Mouse (Mus musculus): ENCODE data around the gene Oxa1l.
"Not testable (repeated sequence)": the region's sequence is repeated elsewhere in the genome, so short reads cannot be mapped to it uniquely, and the experiment has no call there.

Gene Oxa1l

DNA sequence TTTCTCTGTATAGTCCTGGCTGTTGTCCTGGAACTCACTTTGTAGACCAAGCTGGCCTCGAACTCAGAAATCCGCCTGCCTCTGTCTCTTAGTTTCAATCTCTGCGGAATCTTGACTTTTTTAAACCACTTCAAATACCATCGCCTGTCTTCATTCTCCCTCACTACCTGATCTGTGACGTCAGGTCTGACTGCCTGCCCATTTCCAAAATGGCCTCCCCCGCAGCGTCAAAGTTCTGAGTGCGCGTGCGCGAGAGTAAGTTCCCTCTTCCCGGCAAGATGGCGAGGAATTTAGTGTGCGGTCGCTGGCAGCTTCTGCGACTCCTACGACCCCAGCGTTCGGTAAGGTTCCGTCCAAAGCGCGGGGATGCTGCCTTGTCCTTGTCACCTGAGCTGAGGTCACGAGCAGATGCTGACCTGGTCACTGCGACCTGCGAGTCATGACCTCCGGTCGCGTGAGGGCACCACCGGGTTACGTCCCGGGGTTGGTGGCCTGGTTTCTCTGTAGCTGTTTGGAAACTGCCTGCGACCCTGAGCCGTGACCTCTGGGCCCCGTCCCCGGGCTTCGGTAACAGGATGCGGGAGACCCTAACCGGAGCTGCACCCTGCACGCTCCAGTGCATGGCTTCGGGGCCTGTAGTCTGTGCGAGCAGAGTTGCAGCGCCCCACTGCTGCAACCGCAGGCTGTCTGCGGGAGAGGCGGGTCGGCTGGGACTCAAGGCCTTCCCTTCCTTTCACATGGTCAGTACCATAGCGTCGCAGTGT is at the start of gene Oxa1l:
TSS of gene Oxa1l (plus strand) at position 258 of the 764 bp plus-strand sequence.
- peak; percentile 95 to 97 for DNase-seq (ENCODE audit: low read depth in 2 of 2, low spot score in 2 of 2)

DNA sequence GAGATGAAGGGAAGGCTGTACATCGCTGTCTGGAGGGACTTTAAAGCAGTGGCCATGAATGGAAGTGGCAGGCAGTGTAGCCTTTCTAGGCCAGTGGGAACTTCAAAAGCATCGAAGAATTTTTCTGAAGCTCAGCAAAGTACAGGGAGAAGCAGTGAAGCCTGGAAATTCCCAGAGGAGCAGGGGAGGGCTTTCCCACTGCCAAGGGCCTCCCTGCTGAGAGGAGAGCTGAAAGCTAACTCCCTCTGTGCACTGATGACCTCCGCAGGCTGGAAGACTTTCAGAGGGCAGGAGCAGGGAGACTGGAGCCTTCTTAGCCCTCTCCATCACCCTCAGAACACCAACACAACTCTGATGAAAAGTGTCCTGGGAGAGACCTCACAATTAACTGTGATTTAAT is 48.9 kb upstream of the Oxa1l start:
- no peak for DNase-seq (ENCODE audit: low read depth in 2 of 2, low spot score in 2 of 2)

DNA sequence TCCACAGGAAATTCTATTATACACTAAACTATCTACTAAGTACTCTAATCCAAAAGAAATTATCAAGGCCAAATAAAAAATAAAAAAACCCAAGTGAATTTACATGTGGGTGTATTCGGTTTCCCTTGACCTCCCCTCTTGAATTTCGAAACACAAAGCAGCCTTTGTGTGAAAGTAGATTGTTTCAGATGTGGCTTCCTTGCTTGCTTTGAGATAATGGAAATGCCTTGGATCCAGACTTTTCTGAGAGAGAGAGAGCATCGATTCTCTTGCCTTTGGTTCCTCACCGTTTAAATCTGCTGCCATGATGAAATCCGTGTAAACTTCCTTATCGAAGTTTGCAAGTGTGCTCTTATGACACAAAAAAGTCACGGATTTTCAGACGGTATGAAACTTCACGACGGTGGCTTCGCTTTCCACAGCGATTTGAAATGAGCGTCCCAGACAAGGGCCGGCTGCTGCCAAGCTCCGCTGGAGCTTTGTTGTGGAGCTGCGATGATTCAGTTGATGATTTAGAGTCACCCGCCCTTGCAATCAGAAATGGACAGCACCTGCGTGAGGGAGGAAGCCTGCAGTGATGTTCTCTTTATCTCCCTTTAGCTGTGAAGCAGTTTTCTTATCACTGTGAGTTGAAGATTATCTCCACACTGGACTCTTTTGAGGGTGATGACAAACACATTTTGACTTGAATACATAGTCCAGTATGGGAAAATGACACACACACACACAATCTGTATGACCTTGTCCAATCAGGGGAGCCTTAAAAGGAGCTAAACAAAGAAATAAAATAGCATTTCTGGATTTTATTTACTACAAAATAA is 38.9 kb upstream of the Oxa1l start:
- no peak for DNase-seq (ENCODE audit: low read depth in 2 of 2, low spot score in 2 of 2)

DNA sequence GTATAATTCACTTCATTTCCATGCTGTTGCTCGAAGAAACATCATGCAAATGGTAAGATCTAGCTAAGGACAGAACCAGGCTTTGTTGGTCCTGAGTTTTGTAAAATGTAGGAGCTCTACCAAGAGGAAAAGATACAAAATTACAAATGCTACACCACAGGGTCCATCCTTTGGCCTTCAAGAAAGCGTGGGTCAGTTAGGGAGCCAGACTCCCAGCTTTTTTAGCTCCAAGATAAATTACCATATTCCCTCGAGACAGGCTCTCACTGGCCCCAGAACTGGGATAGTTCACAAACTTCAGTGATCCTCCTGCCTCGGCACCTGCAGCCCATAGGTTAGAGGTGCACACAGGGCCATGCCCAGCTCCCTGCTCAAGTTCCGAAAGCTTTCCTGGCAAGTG is 36.1 kb upstream of the Oxa1l start:
- no peak for DNase-seq (ENCODE audit: low read depth in 2 of 2, low spot score in 2 of 2)

DNA sequence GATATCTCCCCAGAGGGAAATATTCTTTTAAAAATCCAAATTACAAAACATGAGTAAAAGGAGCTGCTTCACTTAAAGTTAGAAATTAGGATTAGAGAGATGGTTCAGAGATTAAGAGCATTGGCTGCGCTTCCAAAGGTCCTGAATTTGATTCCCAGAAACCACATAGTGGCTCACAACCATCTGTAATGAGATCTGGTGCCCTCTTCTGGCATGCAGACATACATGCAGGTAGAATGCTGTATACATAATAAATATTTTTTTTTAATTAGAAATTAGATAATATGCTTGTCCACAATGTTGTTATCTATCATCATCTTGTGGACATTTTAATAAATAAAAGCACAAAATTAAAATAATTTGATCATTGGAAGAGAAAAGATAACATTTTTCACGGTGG is 32.1 kb upstream of the Oxa1l start:
- DNase-seq (ENCODE audit: low read depth in 2 of 2, low spot score in 2 of 2) = no peak

DNA sequence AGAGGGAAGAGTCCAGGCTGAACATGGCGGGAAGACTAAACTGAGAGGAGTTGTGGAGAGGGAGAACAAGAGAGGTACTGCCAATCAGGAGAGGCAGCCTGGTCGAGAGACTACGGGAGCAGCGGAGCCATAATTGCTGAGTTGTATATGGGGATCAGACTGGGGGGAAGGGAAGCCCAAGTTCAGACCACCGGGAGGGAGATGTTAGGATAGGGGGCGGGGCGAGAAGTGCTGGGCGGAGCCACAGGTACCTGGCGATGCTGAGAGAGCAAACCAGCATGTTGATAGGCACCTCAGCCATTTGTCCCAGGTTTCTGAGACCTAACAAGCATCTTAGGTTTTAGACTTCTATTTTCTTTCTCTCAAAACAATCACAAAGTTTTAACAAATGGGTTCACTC is 31.4 kb upstream of the Oxa1l start:
- no peak for DNase-seq (ENCODE audit: low read depth in 2 of 2, low spot score in 2 of 2)

DNA sequence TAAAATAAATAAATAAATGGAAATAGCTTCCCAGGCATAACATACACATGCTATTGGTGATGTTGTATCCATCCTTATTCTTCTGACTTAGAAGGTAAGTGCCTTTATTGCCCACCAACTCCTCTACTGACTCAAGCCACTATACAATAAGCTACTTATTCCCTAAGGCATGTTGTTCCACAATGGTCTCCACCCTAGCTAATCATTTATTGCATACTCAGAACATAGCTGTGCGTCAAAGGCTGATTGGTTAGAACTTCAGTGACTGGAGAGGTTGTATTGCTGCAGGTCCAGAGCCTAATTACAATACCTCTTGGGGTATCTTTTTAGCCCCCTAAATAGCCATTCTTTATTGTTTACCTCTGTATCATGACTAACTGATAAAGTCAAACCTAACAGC is 29.5 kb upstream of the Oxa1l start:
- DNase-seq (ENCODE audit: low read depth in 2 of 2, low spot score in 2 of 2) = no peak

DNA sequence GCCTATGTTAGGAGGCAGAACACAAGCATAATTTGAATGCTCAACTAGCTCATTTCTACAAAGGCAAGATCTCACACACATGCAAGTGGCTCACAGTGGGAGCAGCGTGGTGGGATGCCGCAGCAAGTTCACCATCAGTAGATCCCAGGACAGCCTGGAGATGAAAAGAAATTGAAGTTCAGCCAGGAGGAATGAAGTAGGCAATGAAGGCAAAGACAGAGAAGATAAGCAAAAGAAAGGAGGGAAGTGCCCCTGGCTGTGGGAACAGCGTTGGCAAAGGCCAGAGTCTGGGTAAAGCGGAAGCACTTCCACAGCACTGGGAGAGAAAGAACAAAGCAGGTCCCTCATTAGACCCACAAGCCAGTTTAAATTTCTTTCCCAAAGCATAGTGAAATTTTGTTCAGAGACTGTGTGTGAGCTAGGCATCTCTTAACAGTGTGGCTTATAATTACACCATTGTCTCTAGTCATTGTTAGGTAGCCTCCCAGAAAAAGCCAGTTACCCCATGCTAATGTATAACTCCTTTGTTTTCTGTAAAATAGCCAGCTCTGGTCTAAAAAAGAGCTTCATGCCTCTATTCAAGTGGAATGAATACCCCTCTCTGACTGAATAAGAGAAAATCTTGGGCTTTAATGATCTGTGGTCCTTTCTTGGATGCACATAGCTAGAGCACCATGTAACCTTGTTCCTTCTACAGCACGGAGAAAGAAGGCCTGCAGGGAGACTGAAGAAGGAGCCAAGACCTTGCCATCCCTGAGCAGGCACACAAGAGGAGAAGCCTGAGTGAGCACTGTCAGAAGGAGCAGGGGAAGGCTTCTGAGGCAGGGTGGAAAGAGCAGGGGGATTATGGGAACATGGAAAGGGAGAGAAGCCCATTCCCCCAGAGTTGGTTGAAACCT is 28.2 kb upstream of the Oxa1l start:
- no peak for DNase-seq (ENCODE audit: low read depth in 2 of 2, low spot score in 2 of 2)

DNA sequence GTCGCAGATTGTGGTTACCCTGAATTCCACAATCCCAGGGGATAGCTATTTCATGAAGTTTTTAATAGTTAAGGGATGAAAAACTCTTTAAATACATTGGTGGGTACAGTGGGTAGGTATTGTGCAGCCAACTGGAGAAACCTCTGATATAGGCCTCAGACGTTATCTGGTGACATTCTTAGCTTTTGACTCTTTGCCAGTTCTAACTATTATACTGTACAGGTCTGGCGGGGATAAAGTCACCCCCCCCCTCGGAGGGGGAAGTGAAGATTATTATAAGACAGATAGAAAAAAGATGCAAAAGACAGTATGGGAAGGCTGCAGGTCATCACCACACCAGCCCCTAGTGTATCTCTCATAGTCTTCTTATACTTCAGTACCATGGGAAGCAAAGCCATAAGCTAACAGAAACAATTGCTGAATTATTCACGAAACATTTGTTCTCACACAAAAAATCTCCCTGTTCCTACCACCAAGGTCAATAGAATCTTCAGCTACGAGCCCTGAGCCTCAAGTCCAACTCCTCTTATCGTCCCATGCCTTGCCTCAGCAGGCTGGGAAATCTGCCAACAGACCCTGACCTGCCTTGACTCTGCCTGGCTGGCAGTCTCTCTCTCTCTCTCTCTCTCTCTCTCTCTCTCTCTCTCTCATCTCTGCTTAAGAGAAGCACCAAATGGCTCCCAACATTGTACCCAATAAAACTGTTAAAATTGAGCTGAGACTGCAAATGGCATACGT is 27.0 kb upstream of the Oxa1l start:
- DNase-seq (ENCODE audit: low read depth in 2 of 2, low spot score in 2 of 2) = no peak

DNA sequence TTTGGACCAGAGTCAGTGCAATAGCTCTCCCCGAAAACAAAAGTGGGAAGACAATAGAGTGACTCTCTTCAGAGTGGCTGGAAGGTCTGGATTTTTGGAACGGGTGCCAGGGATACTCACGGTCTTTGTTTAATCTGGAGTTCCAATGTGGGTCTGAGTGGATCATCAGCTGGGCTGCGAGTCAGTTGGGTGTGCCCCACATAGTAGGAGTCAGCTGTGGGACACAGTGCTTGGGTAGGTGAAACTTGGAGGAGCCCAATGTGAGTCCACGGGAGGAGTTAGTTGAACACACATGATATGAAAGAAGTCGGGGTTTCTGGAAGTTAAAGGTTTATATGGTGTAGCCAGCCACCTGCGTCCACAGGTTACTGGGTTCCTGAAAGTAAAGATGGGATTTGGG is 19.8 kb upstream of the Oxa1l start:
- no peak for DNase-seq (ENCODE audit: low read depth in 2 of 2, low spot score in 2 of 2)

DNA sequence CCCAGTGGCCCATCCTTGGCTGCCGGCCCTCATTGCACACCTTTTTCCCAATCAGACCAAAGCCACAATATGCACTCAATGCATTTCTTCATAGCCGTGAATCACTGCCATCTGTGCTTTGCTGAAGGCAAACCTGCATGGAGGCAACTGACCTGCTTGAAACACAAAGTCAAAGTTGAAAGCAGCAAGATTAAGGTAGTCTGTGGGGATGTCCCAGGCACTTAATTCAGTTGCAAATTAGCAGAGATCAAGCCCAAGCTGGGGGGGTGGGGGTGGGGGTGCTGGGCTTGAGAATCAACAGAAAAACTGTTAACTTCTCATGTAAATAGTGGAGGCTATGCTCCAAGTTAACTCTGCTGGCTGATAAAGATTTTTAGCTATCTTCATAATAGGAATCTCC is 18.8 kb upstream of the Oxa1l start:
- DNase-seq (ENCODE audit: low read depth in 2 of 2, low spot score in 2 of 2) = not testable (repeated sequence)

DNA sequence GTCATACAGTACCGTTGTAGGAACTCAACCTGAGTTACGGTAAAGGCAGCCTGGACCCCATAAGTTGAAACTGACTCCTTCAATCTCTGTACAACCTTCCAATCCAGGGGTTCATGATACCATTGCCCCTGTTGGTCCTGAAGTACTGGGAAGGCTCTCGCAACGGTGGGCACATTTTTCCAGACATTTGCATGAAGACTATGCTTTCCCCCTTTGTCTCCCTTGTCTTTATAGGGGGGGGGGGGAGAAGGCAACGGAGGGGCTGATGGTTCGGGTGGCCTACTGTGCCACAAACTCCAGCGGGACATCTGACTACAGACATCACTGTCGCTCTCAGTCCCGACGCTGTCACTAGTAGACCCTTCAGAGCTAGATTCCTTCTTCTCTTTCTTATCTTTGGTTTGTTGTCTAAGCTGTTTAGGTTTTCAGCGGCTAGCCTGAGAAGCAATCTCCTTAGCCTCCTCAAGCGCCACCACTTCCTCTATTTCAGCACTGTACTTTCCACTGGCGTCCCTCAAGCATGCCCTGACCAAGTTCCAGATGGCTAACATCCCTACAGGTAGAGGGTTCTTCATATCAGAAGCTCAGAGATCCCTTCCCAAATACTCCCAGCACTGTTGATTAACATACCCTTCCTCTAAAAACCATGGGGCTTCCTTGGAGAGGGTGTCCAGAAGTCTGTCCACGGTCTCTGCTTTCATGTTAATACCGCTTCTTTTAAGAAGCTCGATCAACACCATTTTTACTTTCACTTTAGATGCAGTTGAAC is 9.7 kb upstream of the Oxa1l start:
- DNase-seq (ENCODE audit: low read depth in 2 of 2, low spot score in 2 of 2) = not testable (repeated sequence)

DNA sequence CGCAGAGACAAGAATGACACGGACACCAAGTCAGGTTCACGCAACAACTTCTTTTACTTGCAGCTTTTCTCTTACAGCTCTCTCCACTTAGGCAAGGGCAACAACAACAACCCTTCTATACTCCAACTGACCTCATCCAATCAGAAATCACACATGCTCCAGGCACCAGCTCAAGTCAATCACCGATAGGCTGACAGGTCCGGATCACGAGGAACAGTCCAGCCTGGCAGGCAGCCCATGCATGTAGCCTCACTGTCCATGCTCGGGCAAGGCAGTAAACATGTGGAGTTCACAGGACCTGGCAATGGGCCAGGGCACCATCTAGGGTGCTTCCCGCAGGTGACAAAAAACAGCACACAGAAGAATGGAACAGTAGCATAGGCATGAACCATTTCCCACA is 8.3 kb upstream of the Oxa1l start:
- DNase-seq (ENCODE audit: low read depth in 2 of 2, low spot score in 2 of 2) = no peak

DNA sequence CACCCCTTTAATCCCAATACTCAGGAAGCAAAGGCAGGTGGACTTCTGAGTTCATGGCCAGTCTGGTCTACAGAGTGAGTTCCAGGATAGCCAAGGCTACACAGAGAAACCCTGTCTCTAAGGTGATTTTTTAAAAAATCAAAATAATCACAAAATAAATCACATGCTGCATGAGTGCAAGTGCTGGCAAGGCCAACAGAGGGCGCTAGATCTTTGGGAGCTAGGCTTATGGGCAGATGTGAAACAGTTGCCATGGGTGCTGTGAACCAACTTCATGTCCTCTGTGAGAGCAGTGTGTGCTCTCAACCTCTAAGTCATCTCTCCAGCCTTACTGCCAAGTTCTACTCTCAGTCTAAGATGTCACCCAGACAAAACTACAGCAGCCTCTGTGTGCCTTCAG is 6.2 kb upstream of the Oxa1l start:
- no peak for DNase-seq (ENCODE audit: low read depth in 2 of 2, low spot score in 2 of 2)

DNA sequence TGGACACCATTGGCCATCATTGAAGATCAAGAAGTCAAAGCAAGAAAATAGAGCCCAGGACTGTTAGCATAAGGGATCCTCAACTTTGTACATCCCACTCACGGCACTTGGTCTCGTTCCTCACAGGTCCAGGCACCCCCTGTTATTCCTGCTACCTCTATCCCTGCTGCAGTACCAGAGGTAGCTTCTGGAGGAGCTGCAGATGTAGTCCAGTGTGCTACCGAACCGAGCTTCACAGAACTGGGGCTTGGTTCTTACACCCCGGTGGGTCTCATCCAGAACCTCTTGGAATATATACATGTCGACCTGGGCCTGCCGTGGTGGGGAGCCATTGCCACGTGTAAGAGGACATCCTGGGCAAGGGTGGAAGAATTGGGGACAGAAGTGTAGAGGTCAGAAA is 2.5 kb downstream of the Oxa1l start:
- DNase-seq (ENCODE audit: low read depth in 2 of 2, low spot score in 2 of 2) = no peak

DNA sequence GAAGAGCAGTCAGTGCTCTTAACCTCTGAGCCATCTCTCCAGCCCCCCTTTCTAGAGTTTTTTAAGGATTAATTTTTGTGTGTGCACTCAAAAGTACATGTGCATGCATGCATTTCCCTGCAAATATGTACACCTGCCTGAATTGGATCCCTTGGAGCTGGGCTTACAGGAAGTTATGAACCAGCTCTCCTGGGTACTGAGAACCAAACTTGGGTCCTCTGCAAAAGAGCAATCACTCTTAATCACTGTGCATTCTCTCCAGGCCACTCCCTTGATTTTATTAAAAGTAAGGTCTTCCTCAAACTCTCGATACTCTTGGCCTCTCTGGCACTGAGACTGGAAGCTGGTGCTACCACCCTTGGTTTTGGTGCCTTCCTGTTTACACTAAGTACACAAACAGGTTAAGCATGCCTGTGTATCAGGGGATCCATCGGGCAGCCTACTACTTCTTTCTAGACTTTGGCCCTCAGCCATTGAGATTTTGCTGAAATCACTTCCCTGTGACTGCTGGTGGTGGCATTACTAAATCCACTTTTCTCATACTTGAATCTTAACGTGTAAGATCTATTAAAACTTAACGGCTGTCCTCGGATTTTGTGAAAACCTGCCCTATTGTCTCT is 4.5 kb downstream of the Oxa1l start:
- no peak for DNase-seq (ENCODE audit: low read depth in 2 of 2, low spot score in 2 of 2)

DNA sequence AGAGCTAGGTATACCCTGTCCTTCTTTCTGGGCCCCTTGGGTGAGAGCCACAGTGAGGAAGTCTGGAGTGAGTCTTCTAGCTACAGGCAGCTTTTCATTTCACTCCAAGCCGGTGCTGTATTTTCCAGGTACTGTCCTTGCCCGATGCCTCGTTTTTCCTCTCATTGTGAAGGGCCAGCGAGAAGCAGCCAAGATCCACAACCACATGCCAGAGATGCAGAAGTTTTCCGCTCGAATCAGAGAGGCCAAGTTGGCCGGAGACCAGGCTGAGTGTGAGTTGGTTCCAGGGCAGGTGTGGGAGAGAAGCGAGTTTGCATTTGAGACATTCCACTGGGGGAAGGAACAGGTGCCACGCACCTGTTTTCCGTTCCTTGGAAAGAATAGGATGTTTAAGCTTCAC is 5.9 kb downstream of the Oxa1l start:
- DNase-seq (ENCODE audit: low read depth in 2 of 2, low spot score in 2 of 2) = no peak

DNA sequence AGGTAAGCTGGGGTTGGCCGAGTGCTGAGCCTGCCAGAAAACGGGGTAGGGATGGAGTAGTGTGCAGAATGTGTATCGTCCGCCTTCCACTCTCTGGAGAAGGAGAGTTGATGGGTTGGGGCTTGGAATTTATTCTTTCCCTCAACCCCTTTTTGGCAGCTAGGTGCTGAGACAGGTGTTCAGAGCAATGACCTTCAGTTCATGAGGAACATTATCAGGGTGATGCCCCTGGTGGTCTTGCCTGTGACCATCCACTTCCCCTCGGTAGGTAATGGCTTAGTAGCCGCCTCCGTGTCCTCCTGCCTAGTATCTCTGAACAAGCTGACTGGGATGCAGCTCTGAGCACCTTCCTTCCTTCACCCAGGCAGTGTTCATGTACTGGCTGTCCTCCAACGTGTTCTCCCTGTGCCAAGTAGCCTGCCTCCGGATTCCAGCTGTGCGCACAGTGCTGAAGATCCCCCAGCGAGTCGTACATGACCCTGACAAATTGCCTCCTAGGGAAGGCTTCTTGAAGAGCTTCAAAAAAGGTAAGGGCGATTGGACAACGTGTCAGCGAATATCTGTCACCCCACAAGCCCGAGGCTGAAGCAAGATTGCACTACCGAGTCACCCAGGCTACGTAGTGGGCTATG is 6.9 kb downstream of the Oxa1l start:
- no peak for DNase-seq (ENCODE audit: low read depth in 2 of 2, low spot score in 2 of 2)

DNA sequence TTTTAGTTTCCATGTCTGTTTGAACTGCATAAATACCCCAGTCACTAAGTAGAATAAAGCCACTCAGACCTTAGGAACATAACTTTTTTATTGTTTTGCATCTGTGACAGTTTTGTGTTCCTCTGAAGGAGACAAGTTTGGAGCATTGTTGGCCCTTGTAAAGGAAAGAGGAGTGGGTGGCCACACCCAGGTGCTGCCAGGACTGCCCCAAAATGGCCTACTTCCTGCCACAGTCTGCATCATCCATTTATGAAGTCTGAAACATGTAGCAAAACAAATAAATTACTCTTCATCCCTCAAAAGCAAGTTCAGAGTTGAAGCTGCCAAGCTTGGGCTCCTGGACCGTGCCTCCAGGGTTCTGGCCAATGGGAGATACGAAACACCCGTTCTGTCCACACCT is 8.7 kb downstream of the Oxa1l start:
- no peak for DNase-seq (ENCODE audit: low read depth in 2 of 2, low spot score in 2 of 2)
